Mouse (Mus musculus): ENCODE data around the gene Des. TPM values are rescaled to one million over a fixed set of nuclear protein-coding genes. Genes with fewer than 3 reads are reported as not detected.

The Des gene
- polyA plus RNA-seq (2012; rRNA removed; ENCODE audit: low replicate concordance), result 207 and 271 TPM in 2 replicates

GRCm38 (mm10) chr1:75360112-75361031, at the start of gene Des:
Des (plus strand) TSS chr1:75360329.

DNA sequence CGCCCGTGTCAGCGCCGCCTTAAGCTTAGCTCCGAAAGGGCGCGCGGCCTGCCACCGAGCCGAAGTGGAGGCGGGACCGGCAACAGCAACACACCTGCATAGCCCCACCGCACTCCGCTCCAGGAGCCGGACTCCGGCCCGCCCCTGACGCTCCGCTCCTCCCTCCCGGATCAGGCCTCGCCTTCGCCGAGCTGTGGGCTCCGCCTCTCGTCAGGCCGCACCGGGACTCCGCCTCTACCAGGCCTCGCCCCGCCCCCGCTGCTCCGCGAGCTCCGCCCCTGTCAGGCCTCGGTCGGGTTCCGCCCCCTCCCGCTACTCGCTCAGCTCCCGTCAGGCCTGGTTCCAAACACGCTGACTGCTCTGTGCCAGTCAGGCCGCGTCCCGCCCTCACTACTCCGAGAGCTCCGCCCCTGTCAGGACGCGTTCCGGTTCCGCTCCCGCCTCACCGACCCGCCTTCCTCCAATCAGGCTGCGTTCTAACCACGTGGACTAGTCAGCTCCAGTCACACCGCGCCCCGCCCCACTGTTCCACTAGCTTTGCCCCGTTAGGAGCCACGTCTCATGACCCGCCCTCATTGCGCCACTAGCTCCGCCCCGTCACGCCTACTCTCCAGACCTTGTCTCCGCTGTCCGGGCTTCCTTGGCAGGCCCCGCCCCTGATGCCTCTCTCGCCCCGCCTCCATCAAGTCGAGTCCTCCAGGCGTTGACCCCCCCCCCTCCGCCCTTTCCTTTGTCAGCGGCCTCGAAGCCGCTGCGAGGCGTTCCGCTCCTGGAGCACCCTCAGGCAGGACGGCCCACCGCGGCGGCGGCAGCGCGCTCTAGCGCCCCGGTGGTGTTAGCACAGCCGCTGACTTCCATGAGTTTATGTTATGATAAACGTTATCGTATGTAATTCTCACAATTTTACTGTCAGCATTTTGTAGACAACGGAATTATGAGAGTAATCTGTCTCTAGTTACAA, 42.6 kb upstream of the Des start, which contains the start of gene Dnpep:
Dnpep (minus strand) TSS at position 750 of the 961 bp plus-strand sequence.

DNA sequence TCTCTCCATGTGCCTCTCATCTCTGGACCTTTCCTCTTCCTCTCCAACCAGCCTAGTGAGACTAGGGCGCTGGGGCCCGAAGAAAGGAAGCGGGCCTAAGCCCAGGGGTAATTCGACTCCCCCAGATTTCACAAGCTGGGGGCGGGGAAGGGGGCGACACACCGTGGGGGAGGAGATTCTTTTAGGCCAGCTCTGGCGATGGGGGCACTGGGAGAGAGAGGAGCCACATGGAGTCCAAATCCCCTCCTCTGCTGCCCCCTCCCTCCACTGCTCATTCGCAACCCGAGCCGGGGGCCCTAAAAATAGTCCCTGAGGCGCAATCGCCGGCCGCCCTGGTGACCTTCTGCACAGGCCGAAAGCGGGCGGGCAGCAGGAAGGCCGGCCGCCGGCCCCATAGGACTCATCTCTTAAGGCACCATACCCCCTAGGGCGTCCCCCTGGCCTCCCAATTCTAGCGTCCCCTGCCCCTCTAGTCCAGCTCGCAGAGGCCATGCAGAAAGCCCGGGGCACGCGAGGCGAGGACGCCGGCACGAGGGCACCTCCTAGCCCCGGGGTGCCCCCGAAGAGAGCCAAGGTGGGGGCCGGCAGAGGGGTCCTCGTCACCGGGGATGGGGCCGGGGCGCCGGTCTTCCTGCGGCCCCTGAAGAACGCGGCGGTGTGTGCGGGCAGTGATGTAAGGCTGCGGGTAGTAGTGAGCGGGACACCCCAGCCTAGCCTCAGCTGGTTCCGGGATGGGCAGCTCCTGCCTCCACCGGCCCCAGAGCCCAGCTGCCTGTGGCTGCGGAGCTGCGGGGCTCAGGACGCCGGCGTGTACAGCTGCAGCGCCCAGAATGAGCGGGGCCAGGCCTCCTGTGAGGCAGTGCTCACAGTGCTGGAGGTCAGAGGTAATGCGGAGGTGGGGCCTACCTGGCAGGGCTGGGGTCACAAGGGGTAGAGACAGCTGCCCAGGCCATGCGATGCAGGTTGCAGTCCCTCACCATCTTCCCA, 15.1 kb downstream of the Des start, which contains the start of gene Speg:
Speg (plus strand) TSS at position 348 of the 987 bp plus-strand sequence.

Other genes starting within 250 kb of the Des start
- 1.7 and 2.3 TPM in 2 replicates for gene Nhej1, start 235.1 kb upstream of the Des start, polyA plus RNA-seq (2012; rRNA removed; ENCODE audit: low replicate concordance)
- gene Slc23a3, start 226.4 kb upstream of the Des start, polyA plus RNA-seq (2012; rRNA removed; ENCODE audit: low replicate concordance), result 1.2 and 2.3 TPM in 2 replicates
- gene Cnppd1, start 217.6 kb upstream of the Des start, polyA plus RNA-seq (2012; rRNA removed; ENCODE audit: low replicate concordance), result 40.3 and 56.9 TPM in 2 replicates
- gene Retreg2, start 217.6 kb upstream of the Des start, polyA plus RNA-seq (2012; rRNA removed; ENCODE audit: low replicate concordance), result 55.7 and 99.5 TPM in 2 replicates
- 63.2 and 93.5 TPM in 2 replicates for gene Zfand2b, start 191.7 kb upstream of the Des start, polyA plus RNA-seq (2012; rRNA removed; ENCODE audit: low replicate concordance)
- 20.6 and 30.7 TPM in 2 replicates for gene Abcb6, start 179.9 kb upstream of the Des start, polyA plus RNA-seq (2012; rRNA removed; ENCODE audit: low replicate concordance)
- 13.9 and 15.1 TPM in 2 replicates for gene Ankzf1, start 168.2 kb upstream of the Des start, polyA plus RNA-seq (2012; rRNA removed; ENCODE audit: low replicate concordance)
- gene Atg9a, start 168.1 kb upstream of the Des start, polyA plus RNA-seq (2012; rRNA removed; ENCODE audit: low replicate concordance), result 68.6 and 124 TPM in 2 replicates
- 1.0 and 1.3 TPM in 2 replicates for gene Glb1l, start 149.5 kb upstream of the Des start, polyA plus RNA-seq (2012; rRNA removed; ENCODE audit: low replicate concordance)
- 215 and 279 TPM in 2 replicates for gene Stk16, start 149.5 kb upstream of the Des start, polyA plus RNA-seq (2012; rRNA removed; ENCODE audit: low replicate concordance)
- 83.6 and 122 TPM in 2 replicates for gene Tuba4a, start 140.5 kb upstream of the Des start, polyA plus RNA-seq (2012; rRNA removed; ENCODE audit: low replicate concordance)
- not detected in 2 replicates for gene A630095N17Rik, start 128.2 kb upstream of the Des start, polyA plus RNA-seq (2012; rRNA removed; ENCODE audit: low replicate concordance)
- 18.0 and 21.0 TPM in 2 replicates for gene Dnajb2, start 123.9 kb upstream of the Des start, polyA plus RNA-seq (2012; rRNA removed; ENCODE audit: low replicate concordance)
- gene Ptprn, start 95.8 kb upstream of the Des start, polyA plus RNA-seq (2012; rRNA removed; ENCODE audit: low replicate concordance), result 5.3 and 6.2 TPM in 2 replicates
- gene Resp18, start 81.9 kb upstream of the Des start, polyA plus RNA-seq (2012; rRNA removed; ENCODE audit: low replicate concordance), result 4.1 and 5.5 TPM in 2 replicates
- gene Dnpep, start 42.3 kb upstream of the Des start, polyA plus RNA-seq (2012; rRNA removed; ENCODE audit: low replicate concordance), result 188 and 371 TPM in 2 replicates
- gene Speg, start 15.0 kb downstream of the Des start, polyA plus RNA-seq (2012; rRNA removed; ENCODE audit: low replicate concordance), result 32.3 and 57.1 TPM in 2 replicates
- gene Gmppa, start 75.6 kb downstream of the Des start, polyA plus RNA-seq (2012; rRNA removed; ENCODE audit: low replicate concordance), result 231 and 278 TPM in 2 replicates
- gene Asic4, start 90.1 kb downstream of the Des start, polyA plus RNA-seq (2012; rRNA removed; ENCODE audit: low replicate concordance), result 0.09 TPM in 1 of 2 replicates, not detected in the other
- 41.8 and 50.4 TPM in 2 replicates for gene Chpf, start 119.0 kb downstream of the Des start, polyA plus RNA-seq (2012; rRNA removed; ENCODE audit: low replicate concordance)
- 2.2 and 5.7 TPM in 2 replicates for gene Tmem198, start 119.2 kb downstream of the Des start, polyA plus RNA-seq (2012; rRNA removed; ENCODE audit: low replicate concordance)
- 5.0 and 5.5 TPM in 2 replicates for gene Obsl1, start 146.1 kb downstream of the Des start, polyA plus RNA-seq (2012; rRNA removed; ENCODE audit: low replicate concordance)
- 5.7 and 17.5 TPM in 2 replicates for gene Inha, start 146.7 kb downstream of the Des start, polyA plus RNA-seq (2012; rRNA removed; ENCODE audit: low replicate concordance)
- gene Stk11ip, start 161.2 kb downstream of the Des start, polyA plus RNA-seq (2012; rRNA removed; ENCODE audit: low replicate concordance), result 28.3 and 33.1 TPM in 2 replicates
- gene Slc4a3, start 185.9 kb downstream of the Des start, polyA plus RNA-seq (2012; rRNA removed; ENCODE audit: low replicate concordance), result 3.5 and 9.5 TPM in 2 replicates

Measured in duodenum, adult 2 months (tissue).